Mouse (Mus musculus): ENCODE measurements around the gene Dlg2.

DNA sequence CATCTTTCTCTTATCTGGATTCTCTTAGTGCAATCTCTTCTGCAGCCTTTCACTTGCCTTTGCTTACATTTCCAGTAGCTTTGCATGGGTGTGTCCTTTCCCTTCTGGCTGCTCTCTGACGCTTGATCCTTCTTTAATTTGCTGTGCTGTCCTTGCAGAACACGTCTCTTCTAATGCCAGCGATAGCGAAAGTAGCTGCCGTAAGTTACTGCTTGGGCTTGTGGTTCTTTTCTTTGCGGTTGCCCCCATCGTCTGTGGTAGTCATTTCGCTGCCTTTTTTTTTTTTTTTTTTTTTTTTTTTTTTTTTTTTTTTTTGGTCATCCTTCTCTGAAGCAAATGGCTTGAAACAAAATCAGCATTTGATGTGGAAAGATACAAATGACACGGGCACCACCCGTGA, 1944.0 kb downstream of the Dlg2 start:
- no peak for TF ChIP-seq POLR2A (IDR thresholded peaks at IDR 0.05; ENCODE audit: borderline replicate concordance, extremely low read depth, insufficient read depth, insufficient read length, poor library complexity, severe bottlenecking)
- TF ChIP-seq CTCF (IDR thresholded peaks at IDR 0.05; ENCODE audit: borderline replicate concordance, extremely low read depth, insufficient read depth, insufficient read length) = no peak

Data from brain, embryonic 14.5 days (tissue).